Mouse (Mus musculus) megakaryocyte, embryonic 14.5 days (primary cell): ENCODE measurements around the gene Slc24a4.

ENCODE experiments used
- FLI1 ChIP-seq: IDR thresholded peaks from 2 replicates; pipeline ENCODE4 v1.6.1; 2012; ENCODE audit warnings: low read length, inconsistent platforms, mixed read lengths
- GATA1 ChIP-seq: IDR thresholded peaks from 3 replicates; pipeline ENCODE4 v1.6.1; 2012; ENCODE audit warnings: mixed read lengths, low read length, inconsistent platforms, borderline replicate concordance

GRCm38 (mm10) chr12:102128791-102129507 is 416 bp downstream of the Slc24a4 start:
- TF ChIP-seq GATA1 (no peak), FLI1 (no peak)
